Mouse (Mus musculus) liver, embryonic 15.5 days (tissue): Measurements from ENCODE around the gene Nab2. TPM values are rescaled to one million over a fixed set of nuclear protein-coding genes. Genes with fewer than 3 reads are reported as not detected.
"Not testable (repeated sequence)": the region's sequence is repeated elsewhere in the genome, so short reads cannot be mapped to it uniquely, and the experiment has no call there.

Experiments
- ATAC-seq: fragments of 200-750 bp; cut with Nextera tagmentation; 2 replicates; pipeline ENCODE4 v1.8.0; 2017; ENCODE audit warnings: moderate number of reproducible peaks, mild to moderate bottlenecking, moderate library complexity; ENCODE audit not compliant: insufficient read depth
- H3K27ac ChIP-seq: fragments of 300-500 bp; sonication (generic); replicated peaks from 2 replicates; pipeline ENCODE4 v1.5.1; 2015; ENCODE audit warnings: mild to moderate bottlenecking, inconsistent platforms
- H3K27me3 ChIP-seq: fragments of 300-500 bp; sonication (generic); 2 replicates; pipeline ENCODE4 v1.6.1; 2015; ENCODE audit warnings: mild to moderate bottlenecking, inconsistent platforms
- H3K36me3 ChIP-seq: fragments of 300-500 bp; sonication (generic); replicated peaks from 2 replicates; pipeline ENCODE4 v1.6.1; 2015; ENCODE audit warnings: moderate library complexity, mild to moderate bottlenecking, inconsistent platforms
- H3K4me1 ChIP-seq: fragments of 300-500 bp; sonication (generic); replicated peaks from 2 replicates; pipeline ENCODE4 v1.6.1; 2015; ENCODE audit warnings: inconsistent platforms
- H3K4me2 ChIP-seq: fragments of 300-500 bp; sonication (generic); 2 replicates; pipeline ENCODE4 v1.6.1; 2015; ENCODE audit warnings: moderate library complexity, mild to moderate bottlenecking, inconsistent platforms
- H3K4me3 ChIP-seq: fragments of 300-500 bp; sonication (generic); replicated peaks from 2 replicates; pipeline ENCODE4 v1.5.1; 2015; ENCODE audit warnings: mild to moderate bottlenecking, inconsistent platforms
- H3K9ac ChIP-seq: fragments of 300-500 bp; sonication (generic); 2 replicates; pipeline ENCODE4 v1.6.1; 2015; ENCODE audit warnings: moderate library complexity, mild to moderate bottlenecking, inconsistent platforms
- H3K9me3 ChIP-seq: fragments of 300-500 bp; sonication (generic); replicated peaks from 2 replicates; pipeline ENCODE4 v1.6.1; 2016; ENCODE audit warnings: inconsistent platforms
- whole genome bisulfite sequencing: fragments of 180-500 bp; shearing (Covaris S2); methylation state at CpG from one replicate; pipeline ENCODE4 v1.1.7; 2015; ENCODE audit warnings: mixed read lengths; ENCODE audit not compliant: insufficient replicate concordance; 5-methylcytosine and 5-hydroxymethylcytosine counted together
- polyA plus RNA-seq: library from polyadenylated mRNA; unstranded; fragments of >200 nt; fragmentation: Nextera tagmentation; extraction: Ambion mirVana; gene quantifications from 2 replicates; pipeline ENCODE4 v1.2.1, GENCODE M21; 2015

The Nab2 gene
- polyA plus RNA-seq, 1 experiment from 2014 or later = 2.9 TPM

DNA sequence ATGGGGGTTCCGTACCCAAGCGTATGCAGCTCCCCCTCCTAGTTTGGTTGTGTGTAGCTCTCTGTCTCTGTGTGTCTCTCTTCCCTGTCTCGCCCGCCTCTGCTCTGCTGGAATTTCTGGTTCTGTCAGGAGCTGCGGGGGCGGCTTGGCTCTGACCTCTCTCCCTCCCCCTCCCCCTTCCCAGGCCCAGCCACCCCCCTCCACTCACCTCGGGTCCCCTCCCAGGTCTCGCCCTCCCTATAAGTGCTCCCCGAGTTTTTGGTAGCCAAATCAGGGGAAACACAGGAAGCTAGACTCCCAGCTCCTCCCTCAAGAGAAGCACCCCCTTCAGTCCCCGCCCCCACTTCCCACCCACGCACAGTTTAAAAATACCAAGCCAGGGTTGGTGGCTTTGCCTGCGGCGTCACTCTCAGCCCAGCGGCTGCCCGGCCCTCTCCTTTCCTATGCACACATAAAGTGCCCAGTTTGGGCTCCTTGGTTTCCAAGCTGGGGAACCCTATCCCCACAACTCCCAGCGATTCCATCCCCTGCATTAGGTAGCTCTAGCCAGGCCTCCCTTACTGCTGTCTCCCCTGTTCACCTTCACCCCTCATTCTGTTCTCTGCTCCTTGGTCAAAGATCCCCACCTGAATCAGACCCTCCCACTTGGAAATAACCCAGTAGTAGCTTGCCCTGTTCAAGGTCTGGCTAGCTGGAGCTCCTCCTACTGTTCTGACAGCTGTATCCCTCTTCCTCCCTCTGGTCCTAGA lies 6.3 kb downstream of the Nab2 start:
- peak overlapping the region; percentile 72 for H3K27ac ChIP-seq
- no peaks in the 10 kb centered on the region for H3K9me3 ChIP-seq
- peaks cover 60% of the 10 kb centered on the region for H3K27me3 ChIP-seq
- H3K9ac ChIP-seq = no peak overlapping the region; the same call in 1 of the 2 replicates
- WGBS = 7% methylated on average over 16 of the region's 16 CpGs
- H3K4me2 ChIP-seq = peak overlapping the region; percentile 55
- H3K4me3 ChIP-seq = peak overlapping the region; percentile 26
- H3K36me3 ChIP-seq = peaks cover 14% of the 10 kb centered on the region; the same call in 1 of the 2 replicates
- peaks cover 57% of the 10 kb centered on the region for H3K4me1 ChIP-seq
- ATAC-seq = peak; percentile 35

DNA sequence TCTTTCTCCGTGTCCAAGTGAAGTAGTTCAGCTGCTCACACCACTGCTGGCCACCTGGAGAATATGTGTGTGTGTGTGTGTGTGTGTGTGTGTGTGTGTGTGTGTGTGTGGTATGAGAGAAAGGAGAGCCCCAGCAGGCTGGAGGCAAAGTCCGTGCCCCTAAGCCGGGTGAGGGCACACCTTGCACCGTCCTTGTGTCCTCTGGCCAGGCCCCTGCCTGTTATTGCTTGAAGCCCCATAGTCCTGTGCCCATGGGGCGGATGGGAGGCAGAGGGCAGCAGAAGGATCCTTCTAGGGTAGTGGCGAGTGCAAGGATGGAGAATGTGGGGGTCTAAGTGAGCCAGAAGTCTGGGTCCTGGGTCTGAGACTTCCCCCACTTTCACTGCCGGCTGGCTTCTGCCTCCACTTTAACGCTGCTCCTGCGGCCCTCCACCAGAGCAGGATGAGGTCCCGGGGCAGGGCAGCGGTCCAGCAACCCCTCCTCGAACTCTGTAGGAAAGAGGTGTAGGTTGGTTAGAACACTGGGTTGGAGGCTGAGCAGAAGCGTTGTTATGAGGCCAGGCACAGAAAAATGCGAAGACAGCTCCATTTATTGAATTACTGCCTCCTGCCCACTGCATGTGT lies 7.0 kb downstream of the Nab2 start:
- no peaks in the 10 kb centered on the region for H3K9me3 ChIP-seq
- peaks cover 50% of the 10 kb centered on the region for H3K4me1 ChIP-seq
- ATAC-seq = no peak
- 31% methylated on average over 14 of the region's 14 CpGs for WGBS
- peak overlapping the region; percentile 30; the same call in 1 of the 2 replicates for H3K9ac ChIP-seq
- peak overlapping the region; percentile 26 for H3K4me3 ChIP-seq
- peak overlapping the region; percentile 55 for H3K4me2 ChIP-seq
- peak overlapping the region; percentile 72 for H3K27ac ChIP-seq
- peaks cover 17% of the 10 kb centered on the region; the same call in 1 of the 2 replicates for H3K36me3 ChIP-seq
- H3K27me3 ChIP-seq = peaks cover 53% of the 10 kb centered on the region

DNA sequence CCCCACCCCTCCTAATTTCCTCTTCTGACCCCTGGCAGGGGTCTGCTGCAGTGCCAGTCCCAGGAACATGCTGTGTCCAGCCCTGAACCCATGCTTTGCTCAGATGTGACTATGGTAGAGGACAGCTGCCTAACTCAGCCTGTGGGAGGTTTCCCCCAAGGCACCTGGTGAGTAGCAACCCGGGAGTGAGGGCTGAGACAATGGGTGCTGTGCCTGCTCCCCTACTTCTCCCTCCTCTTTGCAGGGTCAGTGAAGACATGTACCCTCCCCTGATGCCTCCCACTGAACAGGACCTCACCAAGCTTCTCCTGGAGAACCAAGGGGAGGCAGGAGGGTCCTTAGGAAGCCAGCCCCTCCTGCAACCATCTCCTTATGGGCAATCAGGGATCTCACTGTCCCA lies 8.8 kb downstream of the Nab2 start:
- no peaks in the 10 kb centered on the region for H3K9me3 ChIP-seq
- peaks cover 29% of the 10 kb centered on the region for H3K36me3 ChIP-seq
- no peak overlapping the region for H3K4me2 ChIP-seq
- H3K4me3 ChIP-seq = no peak overlapping the region
- peaks cover 36% of the 10 kb centered on the region for H3K4me1 ChIP-seq
- WGBS = 53% methylated on average over 1 of the region's 1 CpGs
- no peak for ATAC-seq
- H3K27ac ChIP-seq = no peak overlapping the region
- H3K27me3 ChIP-seq = peaks cover 35% of the 10 kb centered on the region
- H3K9ac ChIP-seq = no peak overlapping the region

DNA sequence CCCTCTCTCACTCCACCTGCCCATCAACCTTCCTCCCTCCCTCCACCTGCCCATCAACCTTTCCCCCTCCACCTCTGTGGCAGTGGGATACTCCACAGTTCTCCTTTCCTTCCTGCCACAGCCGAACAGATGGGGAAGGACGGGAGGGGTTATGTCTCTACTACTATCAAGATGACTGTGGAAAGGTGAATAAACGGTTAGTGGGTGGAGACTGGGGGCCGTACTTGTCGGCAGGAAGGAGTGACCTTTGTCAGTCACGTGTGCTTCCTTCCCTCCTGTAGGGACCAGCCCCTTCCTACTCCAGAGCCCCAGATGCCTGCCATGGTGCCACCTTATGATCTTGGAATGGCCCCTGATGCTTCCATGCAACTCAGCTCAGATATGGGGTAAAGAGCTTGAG lies 10.3 kb downstream of the Nab2 start:
- Histone ChIP-seq H3K4me1 (peaks cover 23% of the 10 kb centered on the region), H3K4me3 (no peak overlapping the region), H3K9ac (no peak overlapping the region), H3K27ac (no peak overlapping the region), H3K27me3 (peaks cover 20% of the 10 kb centered on the region), H3K9me3 (no peaks in the 10 kb centered on the region), H3K4me2 (no peak overlapping the region), H3K36me3 (peaks cover 43% of the 10 kb centered on the region)
- 36% methylated on average over 6 of the region's 6 CpGs for WGBS
- no peak for ATAC-seq

DNA sequence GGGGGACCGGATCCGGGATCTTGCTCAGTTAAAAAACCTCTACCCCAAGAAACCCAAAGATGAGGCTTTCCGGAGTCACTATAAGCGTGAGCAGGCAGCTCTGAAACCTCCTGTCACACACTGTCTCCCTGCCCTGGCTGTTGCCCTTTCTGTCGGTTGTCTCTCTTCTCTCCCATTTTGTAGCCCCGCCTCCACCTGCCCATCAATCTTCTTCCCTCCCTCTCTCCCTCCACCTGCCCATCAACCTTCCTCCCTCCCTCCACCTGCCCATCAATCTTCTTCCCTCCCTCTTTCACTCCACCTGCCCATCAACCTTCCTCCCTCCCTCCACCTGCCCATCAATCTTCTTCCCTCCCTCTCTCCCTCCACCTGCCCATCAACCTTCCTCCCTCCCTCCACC lies 10.8 kb downstream of the Nab2 start:
- not testable (repeated sequence) for H3K9me3 ChIP-seq
- 76% methylated on average over 6 of the region's 6 CpGs for WGBS

DNA sequence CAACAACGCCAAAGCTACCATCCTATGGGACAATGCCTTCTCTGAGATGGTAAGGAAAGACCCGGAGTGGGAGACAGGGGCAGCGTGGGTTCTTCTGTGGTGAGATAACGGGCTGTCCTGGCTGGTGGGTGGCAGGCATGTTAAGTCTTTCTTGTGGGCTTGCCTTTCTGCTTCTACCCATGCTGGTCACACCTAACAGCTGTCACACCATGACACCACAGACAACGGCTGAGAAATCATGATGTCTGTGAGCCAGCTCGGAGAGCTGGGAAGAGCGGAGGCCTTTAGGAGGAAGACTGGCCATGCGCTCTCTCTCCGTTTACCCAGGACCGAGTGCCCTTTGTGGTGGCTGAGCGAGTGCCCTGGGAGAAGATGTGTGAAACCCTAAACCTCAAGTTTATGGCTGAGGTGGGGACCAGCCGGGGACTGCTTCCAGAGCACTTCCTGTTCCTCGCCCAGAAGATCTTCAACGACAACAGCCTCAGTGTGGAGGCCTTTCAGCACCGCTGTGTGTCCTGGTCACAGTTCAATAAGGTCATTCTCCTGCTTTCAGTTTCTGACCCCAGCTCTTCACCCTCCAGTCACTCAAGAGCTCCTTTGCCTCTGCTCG lies 13.3 kb downstream of the Nab2 start:
- Histone ChIP-seq H3K4me1 (no peaks in the 10 kb centered on the region), H3K9ac (no peak overlapping the region), H3K36me3 (peaks cover 65% of the 10 kb centered on the region), H3K27me3 (no peaks in the 10 kb centered on the region), H3K4me3 (no peak overlapping the region), H3K27ac (no peak overlapping the region), H3K4me2 (no peak overlapping the region), H3K9me3 (no peaks in the 10 kb centered on the region)
- ATAC-seq = no peak
- 50% methylated on average over 16 of the region's 16 CpGs for WGBS

More for the DNA sequence above, 10.8 kb downstream of the Nab2 start:
- H3K9ac ChIP-seq, ATAC-seq, H3K4me3 ChIP-seq, H3K4me2 ChIP-seq, H3K27ac ChIP-seq: not testable (repeated sequence)
- peaks cover 48% of the 10 kb centered on the region for H3K36me3 ChIP-seq
- peaks cover 15% of the 10 kb centered on the region for H3K27me3 ChIP-seq
- peaks cover 18% of the 10 kb centered on the region for H3K4me1 ChIP-seq

DNA sequence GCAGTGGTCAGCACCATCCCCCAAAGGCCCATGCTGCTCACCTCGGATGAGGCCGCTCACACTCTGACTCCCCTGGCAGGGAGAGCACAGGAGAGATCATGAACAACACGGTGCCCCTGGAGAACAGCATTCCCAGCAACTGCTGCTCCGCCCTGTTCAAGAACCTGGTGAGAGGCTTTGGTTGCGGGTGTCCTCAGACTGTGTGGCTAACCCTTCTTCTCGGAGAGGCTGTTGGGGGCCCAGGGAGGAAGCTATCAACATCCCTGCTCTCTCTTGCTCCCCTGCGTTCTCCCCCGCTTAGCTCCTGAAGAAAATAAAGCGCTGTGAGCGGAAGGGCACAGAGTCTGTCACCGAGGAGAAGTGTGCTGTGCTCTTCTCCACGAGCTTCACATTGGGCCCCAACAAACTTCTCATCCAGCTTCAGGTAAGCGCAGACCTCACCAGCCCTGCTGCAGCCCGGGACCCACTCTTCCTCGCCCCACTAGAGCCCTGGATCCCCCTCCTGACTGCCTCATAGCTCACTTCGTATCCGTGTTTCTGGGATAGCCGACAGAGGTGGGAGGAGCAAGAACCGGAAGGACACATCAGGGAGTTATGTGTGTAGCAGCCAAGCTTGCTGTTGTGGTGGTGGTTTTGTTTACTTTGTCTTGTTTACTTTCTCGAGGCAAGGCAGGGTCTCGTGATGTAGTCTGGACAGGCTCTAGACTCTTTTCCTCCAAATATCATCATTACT lies 15.3 kb downstream of the Nab2 start:
- Histone ChIP-seq H3K4me3 (no peak overlapping the region), H3K4me2 (peak overlapping the region; percentile 7; the same call in 1 of the 2 replicates), H3K36me3 (peaks cover 66% of the 10 kb centered on the region), H3K27ac (no peak overlapping the region), H3K9me3 (no peaks in the 10 kb centered on the region), H3K4me1 (no peaks in the 10 kb centered on the region), H3K27me3 (no peaks in the 10 kb centered on the region), H3K9ac (no peak overlapping the region)
- ATAC-seq = no peak
- WGBS = 70% methylated on average over 21 of the region's 21 CpGs

DNA sequence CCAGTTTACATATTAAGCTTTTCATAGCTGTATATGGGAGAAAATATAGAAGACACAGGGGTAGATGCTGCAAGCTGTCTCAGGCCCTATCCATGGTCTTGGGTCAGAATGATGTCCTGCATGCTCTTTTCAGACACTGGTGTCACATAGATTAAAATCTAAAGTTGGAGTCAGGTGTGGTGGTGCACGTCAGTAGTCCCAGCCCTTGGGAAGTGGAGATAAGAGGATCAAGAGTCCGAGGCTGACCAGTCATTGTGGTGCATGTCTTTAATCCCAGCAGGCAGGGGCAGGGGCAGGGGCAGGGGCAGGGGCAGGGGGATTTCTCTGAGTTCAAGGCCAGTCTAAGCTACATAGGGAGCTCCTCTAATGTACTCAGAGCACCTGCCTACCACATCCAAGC lies 22.6 kb downstream of the Nab2 start:
- no peak for ATAC-seq
- no peak overlapping the region for H3K4me3 ChIP-seq
- H3K9ac ChIP-seq = no peak overlapping the region
- H3K9me3 ChIP-seq = no peaks in the 10 kb centered on the region
- no peak overlapping the region for H3K4me2 ChIP-seq
- peaks cover 27% of the 10 kb centered on the region for H3K36me3 ChIP-seq
- 51% methylated on average over 2 of the region's 2 CpGs for WGBS
- no peak overlapping the region for H3K27ac ChIP-seq
- peaks cover 2% of the 10 kb centered on the region; the same call in 1 of the 2 replicates for H3K27me3 ChIP-seq
- peaks cover 35% of the 10 kb centered on the region for H3K4me1 ChIP-seq

DNA sequence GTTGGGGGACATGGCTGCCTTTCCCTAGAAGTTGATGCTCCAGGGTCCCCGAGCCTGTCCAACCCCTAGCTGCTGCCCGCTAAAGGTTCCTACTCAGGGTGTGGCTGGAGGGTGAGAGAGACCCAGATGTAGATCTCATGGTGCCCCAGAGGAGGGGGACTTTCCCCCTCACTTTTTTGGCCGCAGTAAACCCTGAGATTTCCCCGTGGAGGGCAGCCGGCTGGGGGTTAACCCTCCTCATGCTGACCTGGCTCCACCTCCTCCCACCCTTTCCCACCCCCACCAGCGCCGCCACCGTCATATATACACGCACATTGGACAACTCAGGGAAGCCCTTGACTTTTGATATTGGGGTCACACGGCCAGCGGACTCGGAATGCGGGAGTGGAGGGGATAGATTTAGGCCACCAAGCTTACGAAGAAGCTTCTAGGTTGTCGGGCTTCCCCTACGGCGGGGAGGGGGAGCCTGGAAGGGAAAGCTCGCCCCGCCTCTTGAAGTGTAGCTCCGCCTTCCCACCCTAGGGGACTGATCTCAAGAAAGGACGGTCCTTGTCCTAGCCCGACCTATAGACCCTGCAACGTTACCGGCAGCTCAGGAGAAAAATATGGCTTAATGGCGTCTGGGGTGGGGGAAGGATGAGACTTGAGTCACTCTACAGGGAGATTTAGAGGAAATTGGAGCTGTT lies 24.7 kb downstream of the Nab2 start:
- Histone ChIP-seq H3K9ac (peak overlapping the region; percentile 73), H3K4me3 (peak overlapping the region; percentile 68), H3K4me2 (peak overlapping the region; percentile 93), H3K9me3 (no peaks in the 10 kb centered on the region), H3K27me3 (peaks cover 8% of the 10 kb centered on the region), H3K27ac (peak overlapping the region; percentile 89), H3K4me1 (peaks cover 35% of the 10 kb centered on the region), H3K36me3 (peaks cover 18% of the 10 kb centered on the region)
- WGBS = under 1% methylated on average over 25 of the region's 25 CpGs
- peak; percentile 47 for ATAC-seq

DNA sequence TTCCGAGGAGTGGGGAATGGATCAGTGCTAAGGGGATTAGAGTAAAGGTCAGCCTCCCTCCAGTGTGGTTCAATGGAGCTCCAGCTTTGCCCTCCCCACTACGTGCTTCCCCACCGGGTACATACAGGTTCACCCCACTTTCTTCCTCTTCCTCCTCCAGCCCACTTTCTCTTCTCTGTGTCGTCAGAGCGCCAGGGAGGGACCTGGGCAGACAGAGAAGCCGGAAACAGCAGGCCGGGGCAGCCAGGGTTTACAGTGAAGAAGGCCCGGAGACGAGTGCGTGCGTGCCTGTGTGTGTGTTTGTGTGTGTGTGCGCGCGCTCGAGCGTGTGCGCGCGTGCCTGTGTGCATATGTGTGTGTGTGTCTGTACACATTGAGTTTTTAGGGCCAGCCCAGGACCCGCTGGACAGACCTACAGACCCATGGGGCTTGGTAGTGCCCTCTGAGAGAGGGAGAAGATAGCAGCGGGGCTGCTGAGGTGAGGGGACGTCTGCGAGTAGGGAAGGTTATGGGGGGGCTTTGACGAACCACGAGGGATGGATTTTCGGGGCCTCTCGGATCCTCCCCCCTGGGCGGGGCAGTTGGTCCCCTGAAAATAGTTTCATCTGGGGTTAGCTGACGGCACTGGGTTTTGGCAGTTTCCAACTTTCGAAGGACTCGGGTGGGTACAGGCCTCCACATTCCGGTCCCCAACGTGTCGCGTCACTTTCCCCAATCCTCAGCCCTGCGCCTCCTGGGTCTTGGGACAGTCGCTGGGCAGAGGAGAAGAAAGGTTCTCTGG lies 25.4 kb downstream of the Nab2 start, which contains the start of gene Stat6:
Stat6 (plus strand) TSS at position 215 of the 781 bp plus-strand sequence.
- 1% methylated on average over 37 of the region's 37 CpGs for WGBS
- H3K4me1 ChIP-seq = peaks cover 35% of the 10 kb centered on the region

More for the DNA sequence above, 25.4 kb downstream of the Nab2 start, which contains the start of gene Stat6:
- peaks cover 11% of the 10 kb centered on the region for H3K36me3 ChIP-seq
- peak within 1 kb of the TSS; percentile 93 for H3K4me2 ChIP-seq
- H3K27me3 ChIP-seq = peaks cover 8% of the 10 kb centered on the region
- H3K4me3 ChIP-seq = peak within 1 kb of the TSS; percentile 68
- peak within 1 kb of the TSS; percentile 89 for H3K27ac ChIP-seq
- H3K9me3 ChIP-seq = no peaks in the 10 kb centered on the region
- peak within 1 kb of the TSS; percentile 73 for H3K9ac ChIP-seq
- ATAC-seq = peak; percentile 71
